Mouse (Mus musculus) cerebellum, adult 2 months (tissue): ENCODE results near the gene Pdyn. TPM values are rescaled to one million over a fixed set of nuclear protein-coding genes. Genes with fewer than 3 reads are reported as not detected.

Experiments used
- DNase-seq, 2 experiments: peaks; one replicate each; pipeline ENCODE4 v3.0.0; 2021
- H3K27ac ChIP-seq: fragments of 200-500 bp; 2 replicates; pipeline ENCODE4 v1.5.1; 2012; ENCODE audit warnings: low read length, control low read depth, inconsistent platforms; ENCODE audit not compliant: insufficient read depth
- H3K27me3 ChIP-seq: fragments of 200-500 bp; 2 replicates; pipeline ENCODE4 v1.6.1; 2012; ENCODE audit warnings: inconsistent platforms, mild to moderate bottlenecking, low read length, moderate library complexity; ENCODE audit not compliant: control insufficient read depth, insufficient read depth
- H3K4me1 ChIP-seq: fragments of 200-500 bp; 2 replicates; pipeline ENCODE4 v1.6.1; 2011; ENCODE audit warnings: low read length; ENCODE audit not compliant: control insufficient read depth, insufficient read depth
- H3K4me3 ChIP-seq: fragments of 200-500 bp; replicated peaks from 2 replicates; pipeline ENCODE3; 2011; ENCODE audit warnings: mild to moderate bottlenecking, low read depth, low read length, control low read depth; ENCODE audit not compliant: insufficient read depth
- CTCF ChIP-seq: fragments of 200-500 bp; IDR thresholded peaks from 2 replicates; pipeline ENCODE4 v1.5.1; 2011; ENCODE audit warnings: low read depth, mild to moderate bottlenecking, control low read depth, low read length, moderate library complexity, borderline replicate concordance; ENCODE audit not compliant: insufficient read depth
- POLR2A ChIP-seq: fragments of 200-500 bp; IDR thresholded peaks from 2 replicates; pipeline ENCODE4 v1.6.1; 2011; ENCODE audit warnings: low read length, control low read depth, borderline replicate concordance; ENCODE audit not compliant: insufficient read depth
- WGBS: fragments of 180-500 bp; shearing (Covaris S2); methylation state at CpG from one replicate; pipeline ENCODE4 v1.1.7; 2018; 5-methylcytosine and 5-hydroxymethylcytosine counted together
- polyA plus RNA-seq: library from polyadenylated mRNA; depleted of rRNA; stranded (reverse); fragments of >200 nt; gene quantifications from 2 replicates; pipeline ENCODE4 v1.2.3, GENCODE M21; 2012

Gene Pdyn
- polyA plus RNA-seq, 1 experiment = 2.9 TPM

GRCm38 (mm10) chr2:129694303-129694702 is 5.3 kb downstream of the Pdyn start:
- Histone ChIP-seq H3K27ac (no peak overlapping the region), H3K27me3 (no peaks in the 10 kb centered on the region), H3K4me3 (no peak overlapping the region), H3K4me1 (no peaks in the 10 kb centered on the region; the same call in 1 of the 2 replicates)
- 91% methylated on average over 6 of the region's 6 CpGs for WGBS
- TF ChIP-seq CTCF (no peak), POLR2A (no peak)
- DNase-seq = no peak

- WGBS = 57% methylated on average over 8 of the region's 8 CpGs
- Histone ChIP-seq H3K27me3 (no peaks in the 10 kb centered on the region), H3K4me1 (no peaks in the 10 kb centered on the region; the same call in 1 of the 2 replicates), H3K4me3 (no peak overlapping the region), H3K27ac (no peak overlapping the region)
- no peak for TF ChIP-seq POLR2A
- no peak for TF ChIP-seq CTCF
- DNase-seq = no peak
Measured at GRCm38 (mm10) chr2:129692694-129693093, 7.0 kb downstream of the Pdyn start.

GRCm38 (mm10) chr2:129689694-129690093 is 9.9 kb downstream of the Pdyn start:
- Histone ChIP-seq H3K27me3 (no peaks in the 10 kb centered on the region), H3K27ac (no peak overlapping the region), H3K4me3 (no peak overlapping the region), H3K4me1 (no peaks in the 10 kb centered on the region)
- no peak for DNase-seq
- WGBS = 75% methylated on average over 7 of the region's 7 CpGs
- no peak for TF ChIP-seq CTCF
- TF ChIP-seq POLR2A = no peak

- no peaks in the 10 kb centered on the region for H3K27me3 ChIP-seq
- DNase-seq = peak in 1 of 2 experiments; percentile 40
Measured at GRCm38 (mm10) chr2:129688036-129688625, 11.5 kb downstream of the Pdyn start.

GRCm38 (mm10) chr2:129686908-129687307 is 12.7 kb downstream of the Pdyn start:
- Histone ChIP-seq H3K27ac (no peak overlapping the region), H3K4me3 (no peak overlapping the region), H3K4me1 (no peaks in the 10 kb centered on the region), H3K27me3 (no peaks in the 10 kb centered on the region)
- WGBS = 19% methylated on average over 10 of the region's 10 CpGs
- DNase-seq = no peak
- TF ChIP-seq POLR2A = no peak
- TF ChIP-seq CTCF = no peak

More at GRCm38 (mm10) chr2:129688036-129688625, 11.5 kb downstream of the Pdyn start:
- TF ChIP-seq POLR2A = no peak
- no peak for TF ChIP-seq CTCF
- 51% methylated on average over 28 of the region's 28 CpGs for WGBS
- no peaks in the 10 kb centered on the region for H3K4me1 ChIP-seq
- H3K4me3 ChIP-seq = no peak overlapping the region
- no peak overlapping the region for H3K27ac ChIP-seq

- Histone ChIP-seq H3K27me3 (no peaks in the 10 kb centered on the region), H3K27ac (no peak overlapping the region), H3K4me1 (no peaks in the 10 kb centered on the region), H3K4me3 (no peak overlapping the region)
- WGBS = 27% methylated on average over 4 of the region's 4 CpGs
- TF ChIP-seq POLR2A (no peak), CTCF (no peak)
- DNase-seq = no peak
Measured at GRCm38 (mm10) chr2:129684014-129684413, 15.6 kb downstream of the Pdyn start.

GRCm38 (mm10) chr2:129680236-129680635 is 19.4 kb downstream of the Pdyn start:
- no peak for DNase-seq
- no peak for TF ChIP-seq CTCF
- no peak for TF ChIP-seq POLR2A
- Histone ChIP-seq H3K4me1 (no peaks in the 10 kb centered on the region), H3K27me3 (no peaks in the 10 kb centered on the region), H3K4me3 (no peak overlapping the region), H3K27ac (no peak overlapping the region)
- 93% methylated on average over 3 of the region's 3 CpGs for WGBS

- H3K27ac ChIP-seq = no peak overlapping the region
- H3K4me3 ChIP-seq = no peak overlapping the region
- H3K4me1 ChIP-seq = no peaks in the 10 kb centered on the region
- no peak for TF ChIP-seq POLR2A
- TF ChIP-seq CTCF = no peak
- no peak for DNase-seq
- 37% methylated on average over 5 of the region's 5 CpGs for WGBS
- H3K27me3 ChIP-seq = no peaks in the 10 kb centered on the region
Measured at GRCm38 (mm10) chr2:129679066-129679465, 20.6 kb downstream of the Pdyn start.
